28 mouse cellular contexts compared by ENCODE assay signal in the genomic region with DNA sequence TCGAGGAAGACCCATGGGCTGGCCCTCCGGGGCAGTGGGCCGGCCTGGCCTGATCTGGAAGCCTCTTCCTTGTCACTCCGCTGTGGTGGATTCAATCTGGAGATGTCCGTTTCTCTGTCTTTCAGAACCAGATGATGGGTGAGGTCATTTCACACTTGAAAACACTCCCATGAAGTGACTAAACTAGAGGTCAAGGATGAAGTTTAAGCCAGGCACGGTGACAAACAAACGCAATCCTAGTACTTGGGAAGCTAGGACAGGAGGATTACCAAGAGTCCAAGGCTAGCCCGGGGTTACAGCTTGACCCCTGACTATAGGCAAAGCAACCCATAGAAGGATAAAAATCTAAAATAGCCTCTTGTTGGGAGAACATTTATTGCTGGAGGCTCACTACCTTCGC.
"Had no signal": no experiment of that assay in that cellular context is flagged by ENCODE, and none has a peak within 500 bp of the region (broad histone marks: within the 10 kb centered on the region; RNA-seq: fewer than 3 reads in every experiment).

No protein-coding gene starts in this region.

- H3K9ac ChIP-seq: heart, embryonic 12.5 days; hindbrain, embryonic 12.5 days; hindbrain, embryonic 14.5 days; intestine, embryonic 15.5 days; limb, embryonic 13.5 days; limb, embryonic 15.5 days; liver, embryonic 13.5 days; liver, embryonic 15.5 days had no signal

- ATAC-seq: hindbrain, embryonic 16.5 days; inflammation-experienced regulatory T-cells, adult 6 months; intestine, embryonic 15.5 days; intestine, postnatal 0 days had no signal

- H3K4me1 ChIP-seq: hindbrain, embryonic 12.5 days; intestine, embryonic 15.5 days had no signal

- H3K9me3 ChIP-seq: heart, embryonic 10.5 days; heart, embryonic 12.5 days; hindbrain, embryonic 10.5 days; hindbrain, embryonic 12.5 days; intestine, embryonic 15.5 days; limb, embryonic 13.5 days; limb, embryonic 15.5 days; liver, embryonic 13.5 days; liver, embryonic 15.5 days had no signal

- H3K4me3 ChIP-seq: gastrocnemius, adult 2 months; heart, embryonic 10.5 days; heart, embryonic 12.5 days; hindbrain, embryonic 10.5 days; hindbrain, embryonic 12.5 days; intestine, embryonic 15.5 days; limb, embryonic 13.5 days; limb, embryonic 15.5 days; liver, embryonic 13.5 days; liver, embryonic 15.5 days had no signal

- DNase-seq: gastrocnemius, adult 2 months; gastrocnemius, postnatal 10 days; gastrocnemius, postnatal 25 days; heart, adult 18-20 months; heart, postnatal 10 days; heart, postnatal 4 days; kidney, adult 18-20 months; kidney, adult 8-10 months; kidney, postnatal 10 days; kidney, postnatal 25 days; kidney, postnatal 4 days; layer of hippocampus, adult 9-11 months; layer of hippocampus, postnatal 36 days; left cerebral cortex, postnatal 4 days; liver, embryonic 13.5 days had no signal

- H3K4me2 ChIP-seq: heart, embryonic 12.5 days; hindbrain, embryonic 12.5 days; hindbrain, embryonic 14.5 days; intestine, embryonic 15.5 days; limb, embryonic 13.5 days; limb, embryonic 15.5 days; liver, embryonic 11.5 days; liver, embryonic 13.5 days; liver, embryonic 15.5 days had no signal

- H3K36me3 ChIP-seq: intestine, embryonic 15.5 days had no signal

- H3K27ac ChIP-seq: gastrocnemius, adult 2 months; heart, embryonic 10.5 days; hindbrain, embryonic 10.5 days; hindbrain, embryonic 12.5 days; hindbrain, embryonic 14.5 days; intestine, embryonic 15.5 days; limb, embryonic 13.5 days; limb, embryonic 15.5 days; liver, embryonic 13.5 days; liver, embryonic 15.5 days had no signal

- H3K27me3 ChIP-seq: heart, embryonic 12.5 days; hindbrain, embryonic 12.5 days; intestine, embryonic 15.5 days; limb, embryonic 13.5 days; limb, embryonic 15.5 days; liver, embryonic 13.5 days; liver, embryonic 15.5 days had no signal
